Mouse (Mus musculus) embryonic facial prominence, embryonic 11.5 days (tissue): ENCODE data around the gene Fam160a1. TPM values are rescaled to one million over a fixed set of nuclear protein-coding genes. Genes with fewer than 3 reads are reported as not detected.

Experiments used
- ATAC-seq: fragments of 200-750 bp; cut with Nextera tagmentation; replicated peaks from 2 replicates; pipeline ENCODE4 v1.8.0; 2017; ENCODE audit warnings: low read depth; ENCODE audit not compliant: insufficient number of reproducible peaks, low FRiP score, low TSS enrichment
- DNase-seq: peaks from one replicate; pipeline ENCODE4 v3.0.0-alpha.2; 2015; ENCODE audit warnings: low spot score
- H3K27ac ChIP-seq: fragments of 300-500 bp; sonication (generic); replicated peaks from 2 replicates; pipeline ENCODE4 v1.5.1; 2014; ENCODE audit warnings: mild to moderate bottlenecking, low read depth, low read length, control low read depth
- H3K27me3 ChIP-seq: fragments of 300-500 bp; sonication (generic); 2 replicates; pipeline ENCODE4 v1.6.1; 2014; ENCODE audit warnings: mild to moderate bottlenecking, low read length, moderate library complexity, mixed read lengths; ENCODE audit not compliant: control insufficient read depth, insufficient read depth
- H3K36me3 ChIP-seq: fragments of 300-500 bp; sonication (generic); replicated peaks from 2 replicates; pipeline ENCODE4 v1.6.1; 2014; ENCODE audit warnings: low read depth, mild to moderate bottlenecking, low read length, moderate library complexity, mixed read lengths; ENCODE audit not compliant: control insufficient read depth, insufficient read depth
- H3K4me1 ChIP-seq: fragments of 300-500 bp; sonication (generic); 2 replicates; pipeline ENCODE4 v1.6.1; 2014; ENCODE audit warnings: low read length, mixed read lengths; ENCODE audit not compliant: control insufficient read depth, insufficient read depth
- H3K4me2 ChIP-seq: fragments of 300-500 bp; sonication (generic); 2 replicates; pipeline ENCODE4 v1.6.1; 2014; ENCODE audit warnings: low read depth, mild to moderate bottlenecking, control low read depth, low read length, moderate library complexity
- H3K4me3 ChIP-seq: fragments of 300-500 bp; sonication (generic); 2 replicates; pipeline ENCODE4 v1.5.1; 2014; ENCODE audit warnings: low read depth, low read length, control low read depth
- H3K9ac ChIP-seq: fragments of 300-500 bp; sonication (generic); replicated peaks from 2 replicates; pipeline ENCODE4 v1.6.1; 2014; ENCODE audit warnings: mild to moderate bottlenecking, control low read depth, low read length
- H3K9me3 ChIP-seq: fragments of 300-500 bp; sonication (generic); replicated peaks from 2 replicates; pipeline ENCODE4 v1.6.1; 2016; ENCODE audit warnings: mild to moderate bottlenecking, low read length, inconsistent platforms, mixed read lengths; ENCODE audit not compliant: control insufficient read depth
- WGBS: fragments of 180-500 bp; shearing (Covaris S2); extraction: QIAGEN DNeasy Blood & Tissue Kit; methylation state at CpG from one replicate; pipeline ENCODE4 v1.1.7; 2014; 5-methylcytosine and 5-hydroxymethylcytosine counted together
- polyA plus RNA-seq: library from polyadenylated mRNA; unstranded; fragments of >200 nt; fragmentation: Nextera tagmentation; extraction: Ambion mirVana; gene quantifications from 2 replicates; pipeline ENCODE4 v1.2.1, GENCODE M21; 2014

Fam160a1 gene
- polyA plus RNA-seq, 1 experiment from 2014 or later: 1.6 TPM

GRCm38 (mm10) chr3:85652727-85653665, 164.1 kb downstream of the Fam160a1 start:
- Histone ChIP-seq H3K36me3 (no peaks in the 10 kb centered on the region), H3K4me1 (no peaks in the 10 kb centered on the region), H3K27ac (no peak overlapping the region), H3K9ac (no peak overlapping the region), H3K4me3 (no peak overlapping the region), H3K9me3 (no peaks in the 10 kb centered on the region), H3K27me3 (no peaks in the 10 kb centered on the region), H3K4me2 (no peak overlapping the region)
- 71% methylated on average over 4 of the region's 4 CpGs for WGBS
- DNase-seq (no peak), ATAC-seq (no peak)

- H3K27ac ChIP-seq: no peak overlapping the region
- H3K4me1 ChIP-seq: no peaks in the 10 kb centered on the region
- DNase-seq (no peak), ATAC-seq (no peak)
- no peaks in the 10 kb centered on the region for H3K27me3 ChIP-seq
- WGBS: 95% methylated on average over 4 of the region's 4 CpGs
- no peak overlapping the region for H3K4me2 ChIP-seq
- no peak overlapping the region for H3K4me3 ChIP-seq
- no peaks in the 10 kb centered on the region for H3K9me3 ChIP-seq
- H3K9ac ChIP-seq: no peak overlapping the region
- H3K36me3 ChIP-seq: no peaks in the 10 kb centered on the region
These were observed 167.9 kb downstream of the Fam160a1 start for GRCm38 (mm10) chr3:85649176-85649575.

GRCm38 (mm10) chr3:85645517-85646004, 171.5 kb downstream of the Fam160a1 start:
- no peak for ATAC-seq
- Histone ChIP-seq H3K36me3 (no peaks in the 10 kb centered on the region), H3K4me3 (no peak overlapping the region), H3K4me1 (no peaks in the 10 kb centered on the region), H3K9me3 (no peaks in the 10 kb centered on the region), H3K27ac (no peak overlapping the region), H3K9ac (no peak overlapping the region), H3K27me3 (no peaks in the 10 kb centered on the region), H3K4me2 (no peak overlapping the region)
- DNase-seq: no peak
- 88% methylated on average over 7 of the region's 7 CpGs for WGBS

- WGBS: 90% methylated on average over 3 of the region's 3 CpGs
- no peak for ATAC-seq
- no peaks in the 10 kb centered on the region for H3K36me3 ChIP-seq
- no peak overlapping the region for H3K27ac ChIP-seq
- no peak overlapping the region for H3K4me2 ChIP-seq
- no peak for DNase-seq
- no peak overlapping the region for H3K4me3 ChIP-seq
- no peaks in the 10 kb centered on the region for H3K27me3 ChIP-seq
- no peaks in the 10 kb centered on the region for H3K9me3 ChIP-seq
- no peaks in the 10 kb centered on the region for H3K4me1 ChIP-seq
- no peak overlapping the region for H3K9ac ChIP-seq
These were observed 172.3 kb downstream of the Fam160a1 start for GRCm38 (mm10) chr3:85644814-85645213.

- Histone ChIP-seq H3K4me3 (no peak overlapping the region), H3K27me3 (no peaks in the 10 kb centered on the region), H3K4me2 (no peak overlapping the region), H3K36me3 (no peaks in the 10 kb centered on the region), H3K27ac (no peak overlapping the region), H3K4me1 (no peaks in the 10 kb centered on the region), H3K9ac (no peak overlapping the region), H3K9me3 (no peaks in the 10 kb centered on the region)
- WGBS: 79% methylated on average over 3 of the region's 3 CpGs
- no peak for DNase-seq
- ATAC-seq: no peak
These were observed 175.3 kb downstream of the Fam160a1 start for GRCm38 (mm10) chr3:85641751-85642150.

GRCm38 (mm10) chr3:85636716-85637447, 180.2 kb downstream of the Fam160a1 start:
- H3K4me1 ChIP-seq: no peaks in the 10 kb centered on the region
- no peak overlapping the region for H3K27ac ChIP-seq
- DNase-seq: no peak
- no peak overlapping the region for H3K4me3 ChIP-seq
- no peaks in the 10 kb centered on the region for H3K36me3 ChIP-seq
- no peak for ATAC-seq
- H3K27me3 ChIP-seq: no peaks in the 10 kb centered on the region
- no peak overlapping the region for H3K9ac ChIP-seq
- H3K4me2 ChIP-seq: no peak overlapping the region
- no peaks in the 10 kb centered on the region for H3K9me3 ChIP-seq
- WGBS: 89% methylated on average over 5 of the region's 5 CpGs

- no peak overlapping the region for H3K9ac ChIP-seq
- H3K4me3 ChIP-seq: no peak overlapping the region
- 94% methylated on average over 2 of the region's 2 CpGs for WGBS
- ATAC-seq: no peak
- H3K27me3 ChIP-seq: no peaks in the 10 kb centered on the region
- no peaks in the 10 kb centered on the region for H3K36me3 ChIP-seq
- DNase-seq: no peak
- no peaks in the 10 kb centered on the region for H3K4me1 ChIP-seq
- H3K9me3 ChIP-seq: no peaks in the 10 kb centered on the region
- H3K27ac ChIP-seq: no peak overlapping the region
- H3K4me2 ChIP-seq: no peak overlapping the region
These were observed 181.5 kb downstream of the Fam160a1 start for GRCm38 (mm10) chr3:85635591-85635990.

- 67% methylated on average over 2 of the region's 2 CpGs for WGBS
- ATAC-seq: no peak
- H3K4me3 ChIP-seq: no peak overlapping the region
- H3K9me3 ChIP-seq: no peaks in the 10 kb centered on the region
- no peaks in the 10 kb centered on the region for H3K4me1 ChIP-seq
- no peaks in the 10 kb centered on the region for H3K36me3 ChIP-seq
- no peak overlapping the region for H3K27ac ChIP-seq
- no peak overlapping the region for H3K4me2 ChIP-seq
- no peak for DNase-seq
- H3K9ac ChIP-seq: no peak overlapping the region
- no peaks in the 10 kb centered on the region for H3K27me3 ChIP-seq
These were observed 182.0 kb downstream of the Fam160a1 start for GRCm38 (mm10) chr3:85635126-85635419.
